Mouse (Mus musculus) gastrocnemius, postnatal 14 days (tissue): ENCODE results near the gene Olfr49. TPM values are rescaled to one million over a fixed set of nuclear protein-coding genes. Genes with fewer than 3 reads are reported as not detected.

Source experiments
- DNase-seq: peaks from one replicate; pipeline ENCODE4 v3.0.0; 2021; ENCODE audit warnings: mixed read lengths
- intact Hi-C: fragments of 180-260 bp; cut with DNase I; formaldehyde crosslinking; loops from one replicate; pipeline ENCODE4 v1.15.1; 2025; ENCODE audit warnings: low total_unique reads
- long read RNA-seq, 2 experiments: library from polyadenylated mRNA; stranded (forward); transcript quantifications; one replicate each; pipeline ENCODE4 v2.0.0; 2021
- total RNA-seq, 2 experiments: library from RNA; stranded (reverse); gene quantifications; 2 replicates each; pipeline ENCODE4 v1.2.3; 2021

Gene Olfr49
- total RNA-seq, result not detected
- long read RNA-seq, experiment 1, result 0 reads
- long read RNA-seq, experiment 2, result 0 reads

GRCm38 (mm10) chr14:54284839-54285238 lies at the start of gene Olfr49:
Gene Olfr49, minus strand, starts transcription at chr14:54284939.
- DNase-seq, result no peak
- intact Hi-C loops, result no loop called here

- intact Hi-C loops, result no loop called here
- no peak for DNase-seq
Observed at GRCm38 (mm10) chr14:54333452-54334189, 48.9 kb upstream of the Olfr49 start.

- no peak for DNase-seq
- intact Hi-C loops, result no loop called here
Observed at GRCm38 (mm10) chr14:54332176-54333074, 47.7 kb upstream of the Olfr49 start.

- DNase-seq, result no peak
- intact Hi-C loops, result no loop called here
Observed at GRCm38 (mm10) chr14:54331178-54331577, 46.4 kb upstream of the Olfr49 start.

- intact Hi-C loops, result no loop called here
- no peak for DNase-seq
Observed at GRCm38 (mm10) chr14:54329201-54329600, 44.5 kb upstream of the Olfr49 start.

- intact Hi-C loops, result no loop called here
- DNase-seq, result no peak
Observed at GRCm38 (mm10) chr14:54328548-54328947, 43.8 kb upstream of the Olfr49 start.

- intact Hi-C loops, result no loop called here
- no peak for DNase-seq
Observed at GRCm38 (mm10) chr14:54324486-54324885, 39.7 kb upstream of the Olfr49 start.

- intact Hi-C loops, result no loop called here
- DNase-seq, result no peak
Observed at GRCm38 (mm10) chr14:54321556-54322376, 37.0 kb upstream of the Olfr49 start.

- intact Hi-C loops, result no loop called here
- no peak for DNase-seq
Observed at GRCm38 (mm10) chr14:54311763-54312162, 27.0 kb upstream of the Olfr49 start.

- no peak for DNase-seq
- intact Hi-C loops, result no loop called here
Observed at GRCm38 (mm10) chr14:54300676-54301075, 15.9 kb upstream of the Olfr49 start.

GRCm38 (mm10) chr14:54300136-54300535 lies 15.4 kb upstream of the Olfr49 start:
- DNase-seq, result no peak
- intact Hi-C loops, result no loop called here

- no peak for DNase-seq
Observed at GRCm38 (mm10) chr14:54276446-54276845, 8.3 kb downstream of the Olfr49 start.

GRCm38 (mm10) chr14:54272696-54273095 lies 12.0 kb downstream of the Olfr49 start:
- DNase-seq, result no peak
- intact Hi-C loops, result no loop called here

More at GRCm38 (mm10) chr14:54276446-54276845, 8.3 kb downstream of the Olfr49 start:
- intact Hi-C loops, result no loop called here

GRCm38 (mm10) chr14:54271976-54272606 lies 12.6 kb downstream of the Olfr49 start:
- intact Hi-C loops, result no loop called here
- no peak for DNase-seq

GRCm38 (mm10) chr14:54270413-54270812 lies 14.3 kb downstream of the Olfr49 start:
- DNase-seq, result no peak
- intact Hi-C loops, result no loop called here

- intact Hi-C loops, result no loop called here
- no peak for DNase-seq
Observed at GRCm38 (mm10) chr14:54269566-54269965, 15.2 kb downstream of the Olfr49 start.

GRCm38 (mm10) chr14:54267966-54268365 lies 16.8 kb downstream of the Olfr49 start:
- intact Hi-C loops, result no loop called here
- DNase-seq, result no peak

GRCm38 (mm10) chr14:54265951-54266350 lies 18.8 kb downstream of the Olfr49 start:
- no peak for DNase-seq
- intact Hi-C loops, result no loop called here

- no peak for DNase-seq
- intact Hi-C loops, result no loop called here
Observed at GRCm38 (mm10) chr14:54265093-54265492, 19.6 kb downstream of the Olfr49 start.
